Mouse (Mus musculus) MEL (cell line): Measurements from ENCODE around the gene Msmo1. TPM values are rescaled to one million over a fixed set of nuclear protein-coding genes. Genes with fewer than 3 reads are reported as not detected.

ENCODE experiments used
- DNase-seq: peaks from one replicate; pipeline ENCODE4 v3.0.0; 2011; ENCODE audit warnings: low read depth, low spot score
- H3K27ac ChIP-seq: 2 replicates; pipeline ENCODE4 v1.5.1; 2012; ENCODE audit warnings: low read depth, mild to moderate bottlenecking, control low read depth, low read length, moderate library complexity; ENCODE audit not compliant: control insufficient read depth
- H3K27me3 ChIP-seq, 2 experiments: fragments of 150-350 bp in 1 of 2; sonication (generic) in 1 of 2; 2 replicates each; pipeline ENCODE4 v1.6.1; 2012; ENCODE audit warnings: low read length in 2 of 2, mild to moderate bottlenecking in 2 of 2, improper control_type of control experiment in 1 of 2, moderate library complexity in 1 of 2; ENCODE audit not compliant: insufficient read depth in 2 of 2, control insufficient read depth in 1 of 2
- H3K36me3 ChIP-seq, 2 experiments: 2 replicates each; pipeline ENCODE4 v1.6.1; 2012 to 2014; ENCODE audit warnings: low read length in 2 of 2, improper control_type of control experiment in 1 of 2, inconsistent platforms in 1 of 2, mild to moderate bottlenecking in 1 of 2; ENCODE audit not compliant: insufficient read depth in 2 of 2, control insufficient read depth in 1 of 2
- H3K4me1 ChIP-seq, 2 experiments: fragments of 150-350 bp in 1 of 2; sonication (generic) in 1 of 2; 2 replicates each; pipeline ENCODE4 v1.6.1; 2012; ENCODE audit warnings: low read length in 2 of 2, improper control_type of control experiment in 1 of 2, mild to moderate bottlenecking in 1 of 2; ENCODE audit not compliant: insufficient read depth in 2 of 2, control insufficient read depth in 1 of 2
- H3K4me3 ChIP-seq, 2 experiments: fragments of 150-350 bp in 1 of 2; sonication (generic) in 1 of 2; 2 replicates each; pipeline ENCODE4 v1.5.1; 2012; ENCODE audit warnings: low read depth in 2 of 2, low read length in 2 of 2, mild to moderate bottlenecking in 2 of 2, moderate library complexity in 2 of 2, control low read depth in 1 of 2, improper control_type of control experiment in 1 of 2; ENCODE audit not compliant: control insufficient read depth in 1 of 2, insufficient read depth in 1 of 2
- H3K79me2 ChIP-seq: 2 replicates; pipeline ENCODE4 v1.6.1; 2012; ENCODE audit warnings: mild to moderate bottlenecking, low read length, moderate library complexity; ENCODE audit not compliant: control insufficient read depth, poor library complexity, insufficient read depth
- H3K9ac ChIP-seq: 2 replicates; pipeline ENCODE4 v1.6.1; 2012; ENCODE audit warnings: low read depth, mild to moderate bottlenecking, control low read depth, low read length, moderate library complexity; ENCODE audit not compliant: control insufficient read depth, poor library complexity, severe bottlenecking
- H3K9me3 ChIP-seq: fragments of 150-350 bp; sonication (generic); replicated peaks from 2 replicates; pipeline ENCODE4 v1.6.1; 2012; ENCODE audit warnings: mild to moderate bottlenecking, low read length, improper control_type of control experiment, moderate library complexity; ENCODE audit not compliant: insufficient read depth
- BHLHE40 ChIP-seq: IDR thresholded peaks from 2 replicates; pipeline ENCODE4 v1.6.1; 2012; ENCODE audit warnings: low read depth, mild to moderate bottlenecking, inconsistent platforms, low read length, improper control_type of control experiment, borderline replicate concordance
- CHD1 ChIP-seq: IDR thresholded peaks from 2 replicates; pipeline ENCODE4 v1.6.1; 2012; ENCODE audit warnings: low read depth, mild to moderate bottlenecking, inconsistent platforms, low read length, improper control_type of control experiment
- CTCF ChIP-seq, 3 experiments: IDR thresholded peaks in 2 of 3; conservative IDR thresholded peaks in 1 of 3; 2 replicates each; pipeline ENCODE4 v1.5.1; 2011 to 2012; ENCODE audit warnings: low read length in 3 of 3, low read depth in 2 of 3, mild to moderate bottlenecking in 2 of 3, improper control_type of control experiment in 1 of 3, inconsistent platforms in 1 of 3, mixed read lengths in 1 of 3, moderate library complexity in 1 of 3; ENCODE audit not compliant: control insufficient read depth in 1 of 3, insufficient read depth in 1 of 3, poor library complexity in 1 of 3, severe bottlenecking in 1 of 3
- ELF1 ChIP-seq: IDR thresholded peaks from 2 replicates; pipeline ENCODE4 v1.6.1; 2014; ENCODE audit warnings: low read depth, mild to moderate bottlenecking, inconsistent platforms, low read length, improper control_type of control experiment, moderate library complexity
- GATA1 ChIP-seq: IDR thresholded peaks from 2 replicates; pipeline ENCODE4 v1.6.1; 2011; ENCODE audit warnings: low read depth, low read length, improper control_type of control experiment
- KAT2A ChIP-seq: conservative IDR thresholded peaks from 2 replicates; pipeline ENCODE4 v1.6.1; 2012; ENCODE audit warnings: low read depth, low read length, improper control_type of control experiment, inconsistent platforms
- MAZ ChIP-seq: IDR thresholded peaks from 2 replicates; pipeline ENCODE4 v1.6.1; 2012; ENCODE audit warnings: low read depth, mild to moderate bottlenecking, inconsistent platforms, low read length, improper control_type of control experiment
- MEF2A ChIP-seq: IDR thresholded peaks from 2 replicates; pipeline ENCODE4 v1.6.1; 2014; ENCODE audit warnings: low read depth, mild to moderate bottlenecking, inconsistent platforms, low read length, improper control_type of control experiment; ENCODE audit not compliant: poor library complexity, insufficient replicate concordance, severe bottlenecking; ENCODE audit errors: extremely low read depth
- MYB ChIP-seq: IDR thresholded peaks from 2 replicates; pipeline ENCODE4 v1.6.1; 2011; ENCODE audit warnings: mild to moderate bottlenecking, low read depth, low read length, improper control_type of control experiment
- MYC ChIP-seq: IDR thresholded peaks from 2 replicates; pipeline ENCODE4 v1.6.1; 2011; ENCODE audit warnings: low read depth, mild to moderate bottlenecking, low read length, improper control_type of control experiment, moderate library complexity
- POLR2A ChIP-seq, 2 experiments: IDR thresholded peaks; 2 replicates each; pipeline ENCODE4 v1.6.1; 2011 to 2012; ENCODE audit warnings: low read length in 2 of 2, mild to moderate bottlenecking in 2 of 2, control low read depth in 1 of 2, improper control_type of control experiment in 1 of 2, low read depth in 1 of 2, moderate library complexity in 1 of 2; ENCODE audit not compliant: control insufficient read depth in 1 of 2, insufficient read depth in 1 of 2, poor library complexity in 1 of 2
- SIN3A ChIP-seq: IDR thresholded peaks from 2 replicates; pipeline ENCODE4 v1.6.1; 2012; ENCODE audit warnings: low read length, improper control_type of control experiment, inconsistent platforms
- USF1 ChIP-seq: IDR thresholded peaks from 2 replicates; pipeline ENCODE4 v1.6.1; 2014; ENCODE audit warnings: low read depth, mild to moderate bottlenecking, inconsistent platforms, low read length, improper control_type of control experiment, moderate library complexity
- USF2 ChIP-seq, 2 experiments: IDR thresholded peaks; 2 replicates each; pipeline ENCODE4 v1.6.1; 2011 to 2012; ENCODE audit warnings: improper control_type of control experiment in 2 of 2, low read length in 2 of 2, borderline replicate concordance in 1 of 2, inconsistent platforms in 1 of 2, low read depth in 1 of 2, mild to moderate bottlenecking in 1 of 2; ENCODE audit not compliant: insufficient read depth in 1 of 2
- polyA plus RNA-seq, 2 experiments: library from polyadenylated mRNA; stranded (reverse) in 1 of 2; unstranded in 1 of 2; fragments of >175 nt in 1 of 2; fragments of >200 nt in 1 of 2; gene quantifications; 2 replicates each; pipeline versions ENCODE4 v1.2.1 to v1.2.4; 2012; ENCODE audit warnings: low replicate concordance in 2 of 2, low read depth in 1 of 2; ENCODE audit not compliant: insufficient read length in 2 of 2, insufficient read depth in 1 of 2, missing spikeins in 1 of 2
- total RNA-seq: library from RNA; depleted of rRNA; stranded (reverse); fragments of 300-350 nt; gene quantifications from 2 replicates; pipeline ENCODE4 v1.2.3, GENCODE M21; 2012

Msmo1 gene
- total and polyA plus RNA-seq, 3 experiments, result 13.8 to 22.1 TPM; not detected in 1

DNA sequence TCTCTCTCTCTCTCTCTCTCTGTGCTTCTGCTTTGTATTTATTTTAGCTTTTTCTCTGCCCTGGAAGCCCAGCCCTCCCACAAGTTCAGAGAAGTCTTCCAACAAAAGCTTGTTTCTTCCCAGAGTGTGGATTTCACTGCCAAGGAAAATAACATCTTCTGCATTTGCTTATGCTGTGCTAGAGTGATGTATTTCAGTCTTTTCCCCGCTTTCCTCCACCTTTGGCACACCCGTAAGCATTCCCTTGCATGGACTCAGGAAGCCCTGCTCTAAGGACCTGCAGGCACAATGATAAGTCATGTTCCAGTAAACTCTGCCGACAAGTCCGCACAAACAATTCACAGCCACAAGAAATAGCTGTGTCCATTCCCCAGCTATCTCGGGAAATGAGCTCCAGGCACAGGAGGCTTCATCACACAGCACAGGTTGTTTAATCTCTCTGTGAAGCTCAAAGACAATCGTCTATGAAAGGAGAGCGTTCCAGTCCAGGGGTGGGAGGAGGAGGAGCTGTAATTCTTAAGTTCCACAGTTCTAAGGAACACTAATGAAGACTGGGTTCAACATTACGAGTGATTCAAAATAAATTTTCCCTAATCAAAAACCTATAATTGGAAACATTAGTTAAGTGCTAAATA, 58.5 kb downstream of the Msmo1 start:
- H3K27me3 ChIP-seq, result no peaks in the 10 kb centered on the region; a peak in 1 of 4 replicates
- H3K9me3 ChIP-seq, result no peaks in the 10 kb centered on the region
- no peak overlapping the region for H3K27ac ChIP-seq
- TF ChIP-seq KAT2A (no peak), MYB (no peak), BHLHE40 (no peak), GATA1 (no peak), SIN3A (no peak), USF1 (no peak), CTCF (IDR thresholded peaks at IDR 0.05 in 2 of 3, conservative IDR thresholded peaks at IDR 0.05 in 1 of 3; ENCODE audit: control insufficient read depth in 1 of 3, insufficient read depth in 1 of 3, low read depth in 2 of 3, low read length in 3 of 3, poor library complexity in 1 of 3, severe bottlenecking in 1 of 3) (no peak), USF2 (IDR thresholded peaks at IDR 0.05; ENCODE audit: borderline replicate concordance in 1 of 2, insufficient read depth in 1 of 2, low read depth in 1 of 2, low read length in 2 of 2) (no peak)
- H3K4me1 ChIP-seq, result no peaks in the 10 kb centered on the region
- no peaks in the 10 kb centered on the region for H3K79me2 ChIP-seq
- no peak for DNase-seq
- H3K4me3 ChIP-seq, result no peak overlapping the region
- H3K36me3 ChIP-seq, result no peaks in the 10 kb centered on the region
- H3K9ac ChIP-seq, result no peak overlapping the region

DNA sequence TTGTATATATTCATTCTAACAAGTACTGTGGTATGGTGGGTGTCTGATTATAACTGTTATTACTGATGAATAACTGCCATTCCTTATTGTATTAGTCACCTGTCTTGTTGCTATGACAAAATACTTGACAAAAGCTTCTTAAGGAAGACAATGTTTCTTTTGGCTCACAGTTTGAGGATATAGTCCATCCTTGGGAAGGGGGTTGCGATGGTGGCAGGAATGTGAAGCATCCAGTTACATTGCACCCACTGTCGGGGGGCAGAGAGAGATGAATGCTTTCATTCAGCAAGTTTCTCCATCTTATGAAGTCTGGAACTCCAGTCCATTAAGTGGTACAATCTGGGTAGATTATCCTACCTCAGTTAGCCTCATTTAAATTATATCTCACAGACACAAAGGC, 60.7 kb downstream of the Msmo1 start:
- DNase-seq, result no peak
- no peak overlapping the region for H3K9ac ChIP-seq
- no peaks in the 10 kb centered on the region; a peak in 1 of 4 replicates for H3K27me3 ChIP-seq
- no peaks in the 10 kb centered on the region for H3K4me1 ChIP-seq
- H3K79me2 ChIP-seq, result no peaks in the 10 kb centered on the region
- H3K4me3 ChIP-seq, result no peak overlapping the region
- no peaks in the 10 kb centered on the region for H3K9me3 ChIP-seq
- no peak overlapping the region for H3K27ac ChIP-seq
- no peaks in the 10 kb centered on the region for H3K36me3 ChIP-seq
- no peak for TF ChIP-seq CHD1
- no peak for TF ChIP-seq MAZ
- TF ChIP-seq BHLHE40, result no peak
- TF ChIP-seq POLR2A (IDR thresholded peaks at IDR 0.05; ENCODE audit: control insufficient read depth in 1 of 2, insufficient read depth in 1 of 2, low read depth in 1 of 2, low read length in 2 of 2, poor library complexity in 1 of 2), result no peak
- TF ChIP-seq SIN3A, result no peak
- TF ChIP-seq MEF2A, result no peak
- no peak for TF ChIP-seq ELF1
- TF ChIP-seq GATA1, result no peak
- TF ChIP-seq KAT2A, result no peak
- TF ChIP-seq MYC, result no peak
- no peak for TF ChIP-seq USF1
